Mouse (Mus musculus) intestine, embryonic 14.5 days (tissue): Measurements from ENCODE around the gene Ssbp4. TPM values are rescaled to one million over a fixed set of nuclear protein-coding genes. Genes with fewer than 3 reads are reported as not detected.

Source experiments
- ATAC-seq: fragments of 200-750 bp; cut with Nextera tagmentation; replicated peaks from 2 replicates; pipeline ENCODE4 v1.8.0; 2017; ENCODE audit warnings: low read depth, moderate number of reproducible peaks, moderate TSS enrichment, moderate library complexity; ENCODE audit not compliant: low FRiP score, low TSS enrichment
- DNase-seq: peaks from one replicate; pipeline ENCODE4 v3.0.0-alpha.2; 2018; ENCODE audit warnings: low spot score
- H3K27ac ChIP-seq: fragments of 300-500 bp; sonication (generic); 2 replicates; pipeline ENCODE4 v1.5.1; 2014; ENCODE audit warnings: low read depth, mild to moderate bottlenecking, control low read depth
- H3K27me3 ChIP-seq: fragments of 300-500 bp; sonication (generic); replicated peaks from 2 replicates; pipeline ENCODE4 v1.6.1; 2014; ENCODE audit warnings: low read length, control low read depth; ENCODE audit not compliant: control insufficient read depth, insufficient read depth
- H3K36me3 ChIP-seq: fragments of 300-500 bp; sonication (generic); 2 replicates; pipeline ENCODE4 v1.6.1; 2014; ENCODE audit warnings: low read length, control low read depth; ENCODE audit not compliant: control insufficient read depth, insufficient read depth
- H3K4me1 ChIP-seq: fragments of 300-500 bp; sonication (generic); replicated peaks from 2 replicates; pipeline ENCODE4 v1.6.1; 2014; ENCODE audit warnings: low read length, control low read depth, mixed read lengths; ENCODE audit not compliant: control insufficient read depth, insufficient read depth
- H3K4me2 ChIP-seq: fragments of 300-500 bp; sonication (generic); 2 replicates; pipeline ENCODE4 v1.6.1; 2014; ENCODE audit warnings: low read length
- H3K4me3 ChIP-seq: fragments of 300-500 bp; sonication (generic); 2 replicates; pipeline ENCODE4 v1.5.1; 2014; ENCODE audit warnings: low read depth, low read length, control low read depth, mixed read lengths
- H3K9ac ChIP-seq: fragments of 300-500 bp; sonication (generic); 2 replicates; pipeline ENCODE4 v1.6.1; 2014; ENCODE audit warnings: mild to moderate bottlenecking, low read length
- H3K9me3 ChIP-seq: fragments of 300-500 bp; sonication (generic); 2 replicates; pipeline ENCODE4 v1.6.1; 2016; ENCODE audit warnings: low read length, control low read depth; ENCODE audit not compliant: control insufficient read depth
- WGBS: fragments of 180-500 bp; shearing (Covaris S2); extraction: QIAGEN DNeasy Blood & Tissue Kit; methylation state at CpG from one replicate; pipeline ENCODE4 v1.1.7; 2014; 5-methylcytosine and 5-hydroxymethylcytosine counted together
- polyA plus RNA-seq: library from polyadenylated mRNA; unstranded; fragments of >200 nt; fragmentation: Nextera tagmentation; extraction: Ambion mirVana; gene quantifications from 2 replicates; pipeline ENCODE4 v1.2.1, GENCODE M21; 2014

The Ssbp4 gene
- polyA plus RNA-seq, 1 experiment from 2014 or later, result 124 TPM

GRCm38 (mm10) chr8:70649324-70649723 lies 40.7 kb upstream of the Ssbp4 start:
- peaks cover 36% of the 10 kb centered on the region for H3K36me3 ChIP-seq
- DNase-seq (peak; percentile 74), ATAC-seq (peak; percentile 48; the same call in 1 of the 2 replicates)
- H3K4me1 ChIP-seq, result peaks cover 27% of the 10 kb centered on the region
- H3K9ac ChIP-seq, result no peak overlapping the region
- no peak overlapping the region for H3K4me2 ChIP-seq
- no peaks in the 10 kb centered on the region for H3K27me3 ChIP-seq
- WGBS, result 56% methylated on average over 4 of the region's 4 CpGs
- peak overlapping the region; percentile 44 for H3K27ac ChIP-seq
- no peak overlapping the region for H3K4me3 ChIP-seq
- no peaks in the 10 kb centered on the region for H3K9me3 ChIP-seq

DNA sequence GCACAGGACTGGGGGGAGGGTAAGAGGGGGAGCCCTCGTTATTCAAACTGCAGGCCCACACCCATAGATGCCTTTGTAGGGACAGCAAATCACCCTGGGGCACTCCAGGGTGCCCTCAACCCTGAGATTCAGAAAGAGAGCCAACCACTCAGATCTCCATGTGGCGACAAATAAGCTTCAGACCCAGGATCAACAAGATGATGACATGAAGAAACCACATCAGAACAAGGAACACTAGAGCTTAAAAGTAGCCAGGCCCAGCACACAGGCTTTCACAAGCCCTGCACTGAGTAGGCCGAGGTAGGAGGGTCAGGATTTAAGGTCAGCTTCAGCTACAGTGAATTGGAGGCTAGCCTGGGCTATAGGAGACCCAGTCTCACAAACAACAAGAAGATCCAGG lies 40.2 kb upstream of the Ssbp4 start:
- DNase-seq, result no peak
- WGBS, result 61% methylated on average over 3 of the region's 3 CpGs
- Histone ChIP-seq H3K4me2 (no peak overlapping the region), H3K27ac (peak overlapping the region; percentile 44; the same call in 1 of the 2 replicates), H3K9ac (no peak overlapping the region), H3K9me3 (no peaks in the 10 kb centered on the region), H3K36me3 (peaks cover 33% of the 10 kb centered on the region), H3K27me3 (no peaks in the 10 kb centered on the region), H3K4me3 (no peak overlapping the region), H3K4me1 (peaks cover 27% of the 10 kb centered on the region)
- ATAC-seq, result no peak

GRCm38 (mm10) chr8:70648164-70648442 lies 39.4 kb upstream of the Ssbp4 start:
- no peaks in the 10 kb centered on the region for H3K27me3 ChIP-seq
- H3K4me2 ChIP-seq, result no peak overlapping the region
- peaks cover 27% of the 10 kb centered on the region for H3K4me1 ChIP-seq
- H3K27ac ChIP-seq, result no peak overlapping the region
- H3K9me3 ChIP-seq, result no peaks in the 10 kb centered on the region
- no peak overlapping the region for H3K4me3 ChIP-seq
- peaks cover 32% of the 10 kb centered on the region for H3K36me3 ChIP-seq
- no peak overlapping the region for H3K9ac ChIP-seq
- WGBS, result 50% methylated on average over 1 of the region's 1 CpGs
- DNase-seq, result no peak
- ATAC-seq, result no peak

- Histone ChIP-seq H3K36me3 (peaks cover 30% of the 10 kb centered on the region), H3K4me1 (peaks cover 27% of the 10 kb centered on the region), H3K9me3 (no peaks in the 10 kb centered on the region), H3K27me3 (no peaks in the 10 kb centered on the region), H3K27ac (no peak overlapping the region), H3K4me3 (no peak overlapping the region), H3K9ac (no peak overlapping the region), H3K4me2 (no peak overlapping the region)
- ATAC-seq (no peak), DNase-seq (no peak)
- WGBS, result 39% methylated on average over 8 of the region's 8 CpGs
Observed at GRCm38 (mm10) chr8:70647343-70648163, 38.9 kb upstream of the Ssbp4 start.

DNA sequence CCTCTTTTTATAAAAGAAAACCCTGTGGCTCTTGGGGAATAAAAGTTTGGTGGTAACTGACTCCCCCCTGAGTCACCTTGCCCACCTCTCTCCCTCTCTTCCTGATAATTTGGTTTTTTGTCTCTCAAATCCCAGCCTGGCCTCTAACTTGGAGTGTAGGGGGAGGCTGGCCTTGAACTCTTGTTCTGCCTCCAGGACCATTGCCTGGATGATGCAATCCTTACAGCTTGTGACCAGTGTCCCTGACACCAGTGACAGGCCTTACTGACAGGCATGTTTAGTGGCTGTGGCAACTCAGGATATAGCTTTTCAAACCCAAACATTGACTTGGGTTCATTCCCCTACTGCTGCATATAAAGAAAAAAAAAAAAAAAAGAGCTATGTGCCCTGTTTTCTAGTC lies 38.1 kb upstream of the Ssbp4 start:
- Histone ChIP-seq H3K4me2 (no peak overlapping the region), H3K4me1 (peaks cover 27% of the 10 kb centered on the region), H3K4me3 (no peak overlapping the region), H3K27me3 (no peaks in the 10 kb centered on the region), H3K9me3 (no peaks in the 10 kb centered on the region), H3K27ac (no peak overlapping the region), H3K36me3 (peaks cover 23% of the 10 kb centered on the region), H3K9ac (no peak overlapping the region)
- no peak for ATAC-seq
- DNase-seq, result no peak

DNA sequence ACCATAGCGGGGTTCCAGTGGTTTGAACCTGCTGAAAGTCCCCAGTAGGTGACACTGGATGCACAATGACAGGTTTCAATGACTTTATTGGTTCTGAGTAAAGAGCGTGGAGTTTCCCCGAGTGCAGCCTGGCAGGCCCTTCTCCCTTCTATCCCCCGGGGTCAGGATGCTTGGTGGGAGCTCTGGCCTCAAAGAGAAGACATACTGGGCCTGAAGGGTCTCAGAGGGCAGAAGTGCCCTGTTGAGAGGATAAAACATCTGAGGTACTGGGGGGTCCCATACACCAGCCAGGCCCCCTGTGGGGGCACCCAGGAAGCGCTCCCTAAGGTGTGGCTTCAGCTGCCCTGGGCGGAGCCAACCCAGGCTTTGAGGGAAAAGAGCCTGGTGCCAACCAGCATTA lies 37.7 kb upstream of the Ssbp4 start:
- no peak overlapping the region for H3K27ac ChIP-seq

DNA sequence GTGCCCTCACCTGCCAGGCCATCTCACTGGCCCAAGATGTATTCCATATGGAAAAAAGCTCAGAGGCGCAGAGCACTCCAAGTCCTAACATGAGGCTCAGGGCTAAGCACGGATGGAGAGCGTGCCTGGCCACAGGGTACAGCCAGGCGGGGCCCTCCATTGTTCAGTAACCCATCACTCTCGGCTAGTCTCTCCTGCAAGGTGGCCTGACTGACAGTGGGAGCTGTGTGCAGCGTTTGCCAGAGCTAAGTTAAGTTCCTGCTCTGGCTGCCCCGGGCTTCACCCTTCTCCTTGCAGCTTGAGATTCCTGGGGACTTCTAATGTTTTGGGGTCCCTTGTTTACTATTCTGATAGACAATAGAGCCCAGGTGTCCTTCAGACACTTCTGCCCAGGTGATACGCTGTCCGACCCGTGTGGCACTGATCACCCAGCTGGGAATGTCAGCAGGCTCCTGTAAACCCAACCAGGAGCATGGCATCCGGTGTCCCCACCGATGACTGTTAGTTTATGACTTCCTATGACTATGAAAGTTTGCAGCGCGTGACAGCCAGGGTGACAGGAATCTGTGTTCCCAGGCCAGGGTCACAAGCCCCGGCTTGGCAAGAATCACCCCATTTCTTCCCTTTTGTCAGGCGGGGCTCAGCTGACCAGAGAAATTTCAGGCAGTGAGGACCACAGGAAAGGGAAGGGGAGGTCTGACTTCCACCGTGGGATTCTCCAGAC lies 37.0 kb upstream of the Ssbp4 start:
- Histone ChIP-seq H3K9me3 (no peaks in the 10 kb centered on the region), H3K9ac (no peak overlapping the region), H3K4me1 (peaks cover 27% of the 10 kb centered on the region), H3K4me3 (no peak overlapping the region), H3K4me2 (no peak overlapping the region), H3K27me3 (no peaks in the 10 kb centered on the region), H3K36me3 (peaks cover 12% of the 10 kb centered on the region), H3K27ac (no peak overlapping the region)
- 60% methylated on average over 17 of the region's 17 CpGs for WGBS
- ATAC-seq (no peak), DNase-seq (no peak)

More for the DNA sequence above, 37.7 kb upstream of the Ssbp4 start:
- Histone ChIP-seq H3K4me2 (no peak overlapping the region), H3K36me3 (peaks cover 19% of the 10 kb centered on the region), H3K27me3 (no peaks in the 10 kb centered on the region), H3K9me3 (no peaks in the 10 kb centered on the region), H3K4me3 (no peak overlapping the region), H3K9ac (no peak overlapping the region), H3K4me1 (peaks cover 27% of the 10 kb centered on the region)
- WGBS, result 73% methylated on average over 6 of the region's 6 CpGs
- ATAC-seq (no peak), DNase-seq (no peak)

DNA sequence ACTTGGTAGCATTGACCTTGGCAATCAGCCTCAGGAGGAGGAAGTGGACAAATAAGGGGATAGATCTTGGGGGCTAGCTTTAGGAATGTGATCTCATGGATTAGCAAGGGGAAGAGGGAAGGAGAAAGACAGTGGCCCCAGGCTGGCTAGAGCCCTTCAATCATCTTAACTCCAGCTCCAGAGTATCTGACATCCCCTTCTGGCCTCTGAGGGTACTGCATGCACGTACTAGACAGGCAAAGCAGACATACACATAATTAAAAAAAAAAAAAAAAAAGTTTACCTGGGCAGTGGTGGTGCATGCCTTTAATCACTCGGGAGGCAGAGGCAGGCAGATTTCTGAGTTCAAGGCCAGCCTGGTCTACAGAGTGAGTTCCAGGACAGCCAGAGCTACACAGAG lies 35.4 kb upstream of the Ssbp4 start:
- no peak for ATAC-seq
- Histone ChIP-seq H3K9ac (no peak overlapping the region), H3K4me3 (no peak overlapping the region), H3K9me3 (no peaks in the 10 kb centered on the region), H3K27ac (no peak overlapping the region), H3K27me3 (no peaks in the 10 kb centered on the region), H3K36me3 (0 out of 2 replicates have a peak, but pooled peaks cover 2% of the 10 kb centered on the region), H3K4me1 (peaks cover 17% of the 10 kb centered on the region), H3K4me2 (no peak overlapping the region)
- WGBS, result 95% methylated on average over 2 of the region's 2 CpGs
- no peak for DNase-seq

DNA sequence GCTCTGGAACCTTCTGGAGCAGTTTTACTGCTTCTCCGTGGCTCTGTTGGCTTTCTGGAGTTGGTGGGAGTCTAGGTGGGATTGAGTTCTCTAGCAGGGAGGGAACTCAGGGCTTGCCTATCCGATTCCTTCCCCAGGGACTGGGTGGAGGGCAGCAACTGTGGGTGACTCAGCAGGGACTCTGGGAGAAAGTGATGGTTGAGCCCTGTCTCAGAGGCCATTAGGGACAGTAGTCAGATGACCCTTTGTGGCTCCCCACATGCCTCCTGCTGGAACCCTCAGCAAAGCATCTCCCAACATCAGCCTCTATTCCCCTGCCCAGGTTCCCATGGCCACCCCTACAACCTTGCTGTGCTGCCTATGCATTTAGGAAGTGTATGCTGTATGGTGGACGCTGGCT lies 34.3 kb upstream of the Ssbp4 start:
- 55% methylated on average over 3 of the region's 3 CpGs for WGBS

More for the DNA sequence above, 34.3 kb upstream of the Ssbp4 start:
- Histone ChIP-seq H3K4me3 (no peak overlapping the region), H3K27me3 (no peaks in the 10 kb centered on the region), H3K9me3 (no peaks in the 10 kb centered on the region), H3K27ac (no peak overlapping the region), H3K9ac (no peak overlapping the region), H3K36me3 (no peaks in the 10 kb centered on the region), H3K4me1 (peaks cover 14% of the 10 kb centered on the region), H3K4me2 (no peak overlapping the region)
- ATAC-seq (no peak), DNase-seq (no peak)
